Mouse (Mus musculus): ENCODE results near the gene 5031439G07Rik. TPM values are rescaled to one million over a fixed set of nuclear protein-coding genes. Genes with fewer than 3 reads are reported as not detected.
"Not testable (repeated sequence)": the region's sequence is repeated elsewhere in the genome, so short reads cannot be mapped to it uniquely, and the experiment has no call there.

Gene 5031439G07Rik
- polyA plus RNA-seq (2012; rRNA removed), result 7.9 and 14.3 TPM in 2 replicates

DNA sequence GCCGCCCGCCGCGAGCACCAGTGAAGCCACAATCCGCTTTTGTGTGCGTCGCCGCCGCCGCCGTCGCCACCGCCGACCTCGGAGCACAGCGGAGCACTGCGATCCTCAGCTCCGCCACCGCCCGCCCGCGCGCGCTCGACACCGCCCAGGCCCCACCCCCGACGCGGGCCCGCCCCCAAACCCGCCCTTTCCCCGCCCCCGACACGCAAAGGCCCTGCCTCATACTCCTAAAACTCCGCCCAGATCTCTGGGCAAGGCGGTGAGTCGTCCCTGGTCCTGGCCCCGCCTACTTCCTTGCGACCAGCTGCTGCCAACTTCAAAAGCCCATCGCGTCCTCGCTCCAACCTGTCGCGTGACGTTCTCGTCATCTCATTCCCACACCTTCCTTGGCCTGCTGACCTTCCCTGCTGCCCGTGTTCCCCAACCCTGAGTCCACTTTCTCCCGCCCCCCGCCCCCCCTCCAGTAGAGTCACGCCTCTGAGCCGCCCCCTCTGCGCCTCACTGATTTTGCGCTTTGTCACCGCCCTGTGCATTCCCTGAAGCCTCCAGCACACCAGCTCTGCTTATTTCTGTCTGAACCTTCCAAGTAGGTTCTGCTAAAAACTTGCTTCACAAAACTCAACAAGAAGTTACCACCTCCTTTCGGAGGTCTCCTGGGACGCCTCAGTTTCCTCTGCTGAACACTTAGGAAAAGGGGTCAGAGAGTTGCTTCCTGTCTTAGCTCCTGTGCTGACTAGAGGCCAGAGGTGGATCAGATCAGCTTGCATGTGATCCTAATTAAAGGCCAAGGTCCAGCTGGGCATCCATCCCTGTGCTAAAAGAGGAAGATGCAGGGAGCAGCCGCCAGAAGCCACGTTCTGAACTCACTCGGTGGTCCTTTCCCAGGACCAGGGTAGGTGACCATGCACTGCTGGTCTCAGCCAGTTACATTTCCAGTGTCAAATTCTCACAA is at the start of gene 5031439G07Rik:
5031439G07Rik (minus strand) TSS at position 678 of the 952 bp plus-strand sequence.
- 2% methylated on average over 43 of the region's 59 CpGs for WGBS
- Histone ChIP-seq H3K4me1 (ENCODE audit: control insufficient read depth, insufficient read depth, insufficient read length, low read length) (peaks cover 5% of the 10 kb centered on the region), H3K4me3 (ENCODE audit: low read depth, low read length) (peak within 1 kb of the TSS; percentile 76), H3K27ac (ENCODE audit: insufficient read depth, low read depth, low read length) (peak within 1 kb of the TSS; percentile 63), H3K27me3 (ENCODE audit: control insufficient read depth, insufficient read depth, low read length) (no peaks in the 10 kb centered on the region), H3K36me3 (ENCODE audit: control insufficient read depth, insufficient read depth, low read length) (no peaks in the 10 kb centered on the region)
- TF ChIP-seq CTCF (IDR thresholded peaks at IDR 0.05; ENCODE audit: extremely low read depth, insufficient read length, insufficient replicate concordance, low read depth, low read length) (no peak), POLR2A (IDR thresholded peaks at IDR 0.05; ENCODE audit: low read depth, low read length) (peak; percentile 64; the same call in 1 of the 2 replicates)

DNA sequence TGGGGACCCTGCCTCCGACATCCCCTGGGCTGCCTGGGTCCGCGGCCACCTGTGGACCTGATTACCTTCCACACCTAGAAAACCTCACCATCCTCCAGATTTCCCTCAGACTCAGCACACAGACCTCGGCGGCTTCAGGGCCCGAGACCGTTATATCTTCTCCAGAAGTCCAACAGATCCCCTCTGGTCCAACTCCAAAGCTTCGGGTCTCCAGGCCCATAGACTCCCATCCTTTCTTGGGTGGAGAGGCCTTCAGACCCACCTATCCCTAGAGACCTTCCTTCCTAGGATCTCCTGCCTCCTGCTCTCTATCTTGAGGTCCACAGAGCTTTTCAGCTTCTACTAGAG is 49.0 kb upstream of the 5031439G07Rik start:
- Histone ChIP-seq H3K4me3 (ENCODE audit: low read depth, low read length) (peak overlapping the region; percentile 71), H3K4me1 (ENCODE audit: control insufficient read depth, insufficient read depth, insufficient read length, low read length) (peaks cover 17% of the 10 kb centered on the region; the same call in 1 of the 2 replicates), H3K36me3 (ENCODE audit: control insufficient read depth, insufficient read depth, low read length) (no peaks in the 10 kb centered on the region), H3K27me3 (ENCODE audit: control insufficient read depth, insufficient read depth, low read length) (no peaks in the 10 kb centered on the region), H3K27ac (ENCODE audit: insufficient read depth, low read depth, low read length) (peak overlapping the region; percentile 1; the same call in 1 of the 2 replicates)
- TF ChIP-seq CTCF (IDR thresholded peaks at IDR 0.05; ENCODE audit: extremely low read depth, insufficient read length, insufficient replicate concordance, low read depth, low read length) (no peak), POLR2A (IDR thresholded peaks at IDR 0.05; ENCODE audit: low read depth, low read length) (no peak)
- 1% methylated on average over 8 of the region's 8 CpGs for WGBS

DNA sequence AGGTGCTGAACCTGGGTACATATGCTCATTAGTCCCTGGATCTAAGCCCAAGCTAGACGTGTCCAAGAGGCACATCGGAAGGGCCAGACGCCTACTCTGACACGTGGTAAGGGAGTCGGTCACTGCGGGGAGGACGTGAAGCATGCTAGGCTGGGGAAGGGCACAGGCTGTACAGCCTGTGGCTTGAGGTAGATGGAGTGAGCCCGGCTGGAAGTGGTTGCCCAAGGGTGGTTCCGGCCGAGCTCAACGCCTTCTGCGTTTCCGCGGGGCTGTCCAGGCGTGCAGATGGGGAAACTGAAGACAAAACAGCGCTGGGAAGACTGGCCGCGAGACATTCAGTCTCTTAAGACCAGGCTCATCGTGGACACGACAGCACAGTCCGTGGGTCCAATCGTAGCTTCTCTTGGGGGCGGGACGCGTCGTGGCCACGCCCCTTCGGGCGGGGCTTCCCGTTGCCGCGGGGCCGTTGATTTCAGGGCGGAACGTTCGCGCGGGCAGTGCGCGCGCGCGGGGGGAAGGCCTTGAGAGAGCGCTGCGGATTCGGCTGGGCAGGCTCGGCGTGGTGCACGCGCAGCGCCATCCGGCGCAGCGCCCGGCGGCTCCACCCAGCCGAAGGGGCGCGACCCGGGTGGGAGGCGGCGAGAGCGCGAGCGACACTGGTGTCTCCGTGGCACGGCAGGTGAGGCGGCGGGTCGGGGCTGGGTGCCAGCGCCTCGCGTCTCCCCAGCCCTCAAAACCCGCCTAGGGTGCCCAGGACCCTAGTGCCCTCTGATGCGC is 48.4 kb upstream of the 5031439G07Rik start:
- peak overlapping the region; percentile 80 for H3K27ac ChIP-seq (ENCODE audit: insufficient read depth, low read depth, low read length)
- H3K4me1 ChIP-seq (ENCODE audit: control insufficient read depth, insufficient read depth, insufficient read length, low read length), result peaks cover 16% of the 10 kb centered on the region; the same call in 1 of the 2 replicates
- TF ChIP-seq CTCF (IDR thresholded peaks at IDR 0.05; ENCODE audit: extremely low read depth, insufficient read length, insufficient replicate concordance, low read depth, low read length) (0 out of 2 replicates have a peak, but pooled peaks have one; percentile 4), POLR2A (IDR thresholded peaks at IDR 0.05; ENCODE audit: low read depth, low read length) (peak; percentile 61; the same call in 1 of the 2 replicates)
- H3K27me3 ChIP-seq (ENCODE audit: control insufficient read depth, insufficient read depth, low read length), result no peaks in the 10 kb centered on the region
- 1% methylated on average over 74 of the region's 75 CpGs for WGBS
- H3K36me3 ChIP-seq (ENCODE audit: control insufficient read depth, insufficient read depth, low read length), result no peaks in the 10 kb centered on the region
- H3K4me3 ChIP-seq (ENCODE audit: low read depth, low read length), result peak overlapping the region; percentile 71

DNA sequence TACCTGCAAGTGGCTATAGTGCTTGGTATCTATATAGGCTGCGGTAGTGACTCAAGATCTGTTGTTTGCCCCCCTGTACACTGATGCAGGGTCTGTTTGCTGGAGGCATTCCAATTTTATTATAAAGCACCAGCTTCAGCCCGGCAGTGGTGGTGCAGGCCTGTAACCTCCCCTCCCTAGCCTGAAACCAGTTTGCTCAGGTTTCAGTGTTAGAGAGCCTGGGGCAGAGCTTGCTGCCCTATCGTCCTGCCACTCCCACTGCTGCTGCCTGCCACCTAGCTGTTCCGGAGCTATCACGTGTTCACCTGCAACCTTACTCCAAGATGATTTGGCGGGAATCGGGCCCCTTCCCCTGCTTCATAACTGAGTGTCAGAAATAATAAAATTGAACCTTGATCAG is 45.6 kb upstream of the 5031439G07Rik start:
- Histone ChIP-seq H3K4me1 (ENCODE audit: control insufficient read depth, insufficient read depth, insufficient read length, low read length) (peaks cover 23% of the 10 kb centered on the region; the same call in 1 of the 2 replicates), H3K4me3 (ENCODE audit: low read depth, low read length) (peak overlapping the region; percentile 30), H3K27ac (ENCODE audit: insufficient read depth, low read depth, low read length) (0 out of 2 replicates have a peak overlapping the region, but pooled peaks have one; percentile 10)
- not testable (repeated sequence) for H3K36me3 ChIP-seq (ENCODE audit: control insufficient read depth, insufficient read depth, low read length); H3K27me3 ChIP-seq (ENCODE audit: control insufficient read depth, insufficient read depth, low read length)
- WGBS, result 24% methylated on average over 7 of the region's 7 CpGs

DNA sequence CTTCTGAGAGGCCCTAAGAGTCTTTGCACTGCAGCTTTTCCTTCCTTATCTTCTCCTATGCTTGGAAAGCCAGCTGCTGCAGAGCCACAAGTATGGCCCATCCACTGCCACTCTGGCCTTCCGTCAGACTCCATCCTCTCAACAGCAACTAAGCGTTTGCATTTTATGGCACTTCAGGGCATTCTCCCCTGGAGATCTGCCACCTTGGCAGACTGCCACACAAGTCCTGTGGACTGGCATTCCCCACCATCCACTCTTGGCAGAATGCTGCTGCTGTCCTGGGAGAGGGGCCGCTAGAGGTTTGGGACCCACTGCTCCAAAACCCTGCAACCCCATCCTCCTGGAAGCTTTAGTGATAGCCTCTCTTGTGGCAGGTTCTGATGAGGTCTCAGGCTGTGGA is 43.5 kb upstream of the 5031439G07Rik start:
- H3K4me1 ChIP-seq (ENCODE audit: control insufficient read depth, insufficient read depth, insufficient read length, low read length), result peaks cover 30% of the 10 kb centered on the region; the same call in 1 of the 2 replicates
- TF ChIP-seq POLR2A (IDR thresholded peaks at IDR 0.05; ENCODE audit: low read depth, low read length) (no peak), CTCF (IDR thresholded peaks at IDR 0.05; ENCODE audit: extremely low read depth, insufficient read length, insufficient replicate concordance, low read depth, low read length) (no peak)
- 31% methylated on average over 3 of the region's 3 CpGs for WGBS
- no peaks in the 10 kb centered on the region for H3K27me3 ChIP-seq (ENCODE audit: control insufficient read depth, insufficient read depth, low read length)
- no peaks in the 10 kb centered on the region for H3K36me3 ChIP-seq (ENCODE audit: control insufficient read depth, insufficient read depth, low read length)
- H3K27ac ChIP-seq (ENCODE audit: insufficient read depth, low read depth, low read length), result peak overlapping the region; percentile 82; the same call in 1 of the 2 replicates
- H3K4me3 ChIP-seq (ENCODE audit: low read depth, low read length), result peak overlapping the region; percentile 51

DNA sequence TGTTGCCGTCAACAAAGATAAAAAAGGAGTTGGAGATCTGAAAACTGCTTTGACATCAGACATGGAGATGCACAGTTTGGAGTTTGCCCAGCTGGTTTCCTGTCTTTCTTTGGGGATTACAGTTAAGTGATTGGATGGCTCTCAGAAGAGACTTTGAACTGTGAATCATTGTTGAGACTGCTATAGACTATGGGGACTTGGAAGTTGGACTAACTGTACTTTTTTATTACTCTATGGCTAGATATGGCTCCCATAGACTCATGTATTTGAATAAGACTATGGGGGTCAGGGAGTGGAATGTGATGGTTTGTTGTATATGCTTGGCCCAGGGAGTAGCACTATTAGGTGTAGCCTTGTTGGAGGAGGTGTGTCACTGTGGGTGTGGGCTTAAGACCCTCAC is 42.3 kb upstream of the 5031439G07Rik start:
- Histone ChIP-seq H3K4me3 (ENCODE audit: low read depth, low read length) (peak overlapping the region; percentile 28), H3K27ac (ENCODE audit: insufficient read depth, low read depth, low read length) (peak overlapping the region; percentile 98), H3K4me1 (ENCODE audit: control insufficient read depth, insufficient read depth, insufficient read length, low read length) (peaks cover 26% of the 10 kb centered on the region; the same call in 1 of the 2 replicates)
- 19% methylated on average over 1 of the region's 1 CpGs for WGBS
- H3K36me3 ChIP-seq (ENCODE audit: control insufficient read depth, insufficient read depth, low read length); H3K27me3 ChIP-seq (ENCODE audit: control insufficient read depth, insufficient read depth, low read length): not testable (repeated sequence)

DNA sequence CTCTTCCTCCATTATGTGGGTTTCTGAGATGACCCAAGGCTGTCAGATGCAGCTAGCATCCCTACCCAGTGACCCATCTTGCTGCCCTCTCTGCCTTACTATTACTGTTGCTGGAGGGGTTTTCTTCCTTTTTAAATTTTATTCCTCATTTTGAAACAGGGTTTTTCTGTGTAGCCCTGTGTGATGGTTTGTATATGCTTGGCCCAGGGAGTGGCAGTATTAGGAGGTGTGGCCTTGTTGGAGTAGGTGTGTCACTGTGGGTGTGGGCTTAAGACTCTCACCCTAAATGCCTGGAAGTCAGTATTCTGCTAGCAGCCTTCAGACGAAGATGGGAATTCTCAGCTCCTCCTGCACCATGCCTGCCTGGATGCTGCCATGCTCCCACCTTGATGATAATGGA is 40.3 kb upstream of the 5031439G07Rik start, which contains the start of gene Fam118a:
Fam118a (plus strand) TSS at position 301 of the 400 bp plus-strand sequence.
- H3K27me3 ChIP-seq (ENCODE audit: control insufficient read depth, insufficient read depth, low read length); H3K36me3 ChIP-seq (ENCODE audit: control insufficient read depth, insufficient read depth, low read length): not testable (repeated sequence)
- peak within 1 kb of the TSS; percentile 55 for H3K4me3 ChIP-seq (ENCODE audit: low read depth, low read length)
- TF ChIP-seq POLR2A (IDR thresholded peaks at IDR 0.05; ENCODE audit: low read depth, low read length), result peak; percentile 34; the same call in 1 of the 2 replicates
- H3K4me1 ChIP-seq (ENCODE audit: control insufficient read depth, insufficient read depth, insufficient read length, low read length), result peaks cover 23% of the 10 kb centered on the region; the same call in 1 of the 2 replicates
- H3K27ac ChIP-seq (ENCODE audit: insufficient read depth, low read depth, low read length), result peak within 1 kb of the TSS; percentile 98
- WGBS, result 29% methylated on average over 1 of the region's 1 CpGs

Measured in small intestine, adult 2 months (tissue).